Mouse (Mus musculus) intestine, embryonic 15.5 days (tissue): ENCODE data around the gene Slc25a54. TPM values are rescaled to one million over a fixed set of nuclear protein-coding genes. Genes with fewer than 3 reads are reported as not detected.

ENCODE experiments used
- polyA plus RNA-seq: library from polyadenylated mRNA; unstranded; fragments of >200 nt; fragmentation: Nextera tagmentation; extraction: Ambion mirVana; gene quantifications from 2 replicates; pipeline ENCODE4 v1.2.1, GENCODE M21; 2015

Slc25a54 gene
- polyA plus RNA-seq, 1 experiment from 2014 or later = not detected

Other genes starting within 250 kb of the Slc25a54 start
- gene Stxbp3, start 239.9 kb upstream of the Slc25a54 start, polyA plus RNA-seq = 44.3 and 46.0 TPM in 2 replicates
- 0.05 and 0.14 TPM in 2 replicates for gene Fndc7, start 190.5 kb upstream of the Slc25a54 start, polyA plus RNA-seq
- 74.4 and 79.3 TPM in 2 replicates for gene Prpf38b, start 168.7 kb upstream of the Slc25a54 start, polyA plus RNA-seq
- 0.21 and 0.45 TPM in 2 replicates for gene Henmt1, start 140.6 kb upstream of the Slc25a54 start, polyA plus RNA-seq
- not detected in 2 replicates for gene Gm9857, start 140.0 kb upstream of the Slc25a54 start, polyA plus RNA-seq
- 10.5 and 11.8 TPM in 2 replicates for gene Fam102b, start 52.9 kb upstream of the Slc25a54 start, polyA plus RNA-seq
- 34.7 and 39.9 TPM in 2 replicates for gene Slc25a24, start 42.7 kb downstream of the Slc25a54 start, polyA plus RNA-seq